Mouse (Mus musculus): ENCODE data around the gene Ndufs2.

GRCm38 (mm10) chr1:171239992-171240744 is 11.0 kb downstream of the Ndufs2 start:
- TF ChIP-seq CTCF (conservative IDR thresholded peaks at IDR 0.05; ENCODE audit: low read length): no peak
- TF ChIP-seq NANOG (IDR thresholded peaks at IDR 0.05; ENCODE audit: borderline replicate concordance, low read length): no peak
